Mouse (Mus musculus) cerebellum, adult 2 months (tissue): ENCODE measurements around the gene Bpifb3.

Experiments
- CTCF ChIP-seq: fragments of 200-500 bp; IDR thresholded peaks from 2 replicates; pipeline ENCODE4 v1.5.1; 2011; ENCODE audit warnings: low read depth, mild to moderate bottlenecking, control low read depth, low read length, moderate library complexity, borderline replicate concordance; ENCODE audit not compliant: insufficient read depth
- POLR2A ChIP-seq: fragments of 200-500 bp; IDR thresholded peaks from 2 replicates; pipeline ENCODE4 v1.6.1; 2011; ENCODE audit warnings: low read length, control low read depth, borderline replicate concordance; ENCODE audit not compliant: insufficient read depth

GRCm38 (mm10) chr2:153914151-153914550, 3.9 kb upstream of the Bpifb3 start:
- TF ChIP-seq CTCF (no peak), POLR2A (no peak)
